Mouse (Mus musculus): ENCODE results near the gene 4930512M02Rik. TPM values are rescaled to one million over a fixed set of nuclear protein-coding genes. Genes with fewer than 3 reads are reported as not detected.
A peak's percentile ranks its signal among the peaks of the same experiment; 100 is the strongest.

The 4930512M02Rik gene
- polyA plus RNA-seq, 1 experiment from 2014 or later: not detected

GRCm38 (mm10) chr11:11570747-11571146 is 56.9 kb downstream of the 4930512M02Rik start:
- TF ChIP-seq CTCF (IDR thresholded peaks at IDR 0.05; ENCODE audit: low read depth) (no peak), EP300 (optimal IDR thresholded peaks at IDR 0.05) (no peak)
- H3K27ac ChIP-seq (replicated peaks): no peak overlapping the region
- H3K4me3 ChIP-seq (ENCODE audit: low read depth, low read length): no peak overlapping the region
- no peak overlapping the region for H3K9ac ChIP-seq (ENCODE audit: low read length)
- no peak overlapping the region for H3K4me2 ChIP-seq (replicated peaks; ENCODE audit: low read depth)
- no peaks in the 10 kb centered on the region for H3K9me3 ChIP-seq (ENCODE audit: control insufficient read depth, low read length)
- no peaks in the 10 kb centered on the region for H3K4me1 ChIP-seq (replicated peaks; ENCODE audit: control insufficient read depth, insufficient read depth)
- H3K36me3 ChIP-seq (ENCODE audit: control insufficient read depth, insufficient read depth, low read length): no peaks in the 10 kb centered on the region
- DNase-seq (ENCODE audit: low spot score) (no peak), ATAC-seq (ENCODE audit: low FRiP score, low TSS enrichment) (no peak)
- H3K27me3 ChIP-seq (ENCODE audit: control insufficient read depth, insufficient read depth, low read length): no peaks in the 10 kb centered on the region

GRCm38 (mm10) chr11:11569466-11570132 is 58.0 kb downstream of the 4930512M02Rik start:
- Histone ChIP-seq H3K27ac (replicated peaks) (no peak overlapping the region), H3K4me1 (replicated peaks; ENCODE audit: control insufficient read depth, insufficient read depth) (no peaks in the 10 kb centered on the region), H3K9ac (ENCODE audit: low read length) (no peak overlapping the region), H3K9me3 (ENCODE audit: control insufficient read depth, low read length) (no peaks in the 10 kb centered on the region), H3K27me3 (ENCODE audit: control insufficient read depth, insufficient read depth, low read length) (no peaks in the 10 kb centered on the region), H3K4me2 (replicated peaks; ENCODE audit: low read depth) (no peak overlapping the region), H3K36me3 (ENCODE audit: control insufficient read depth, insufficient read depth, low read length) (no peaks in the 10 kb centered on the region), H3K4me3 (ENCODE audit: low read depth, low read length) (no peak overlapping the region)
- no peak for DNase-seq (ENCODE audit: low spot score)
- WGBS: 52% methylated on average over 4 of the region's 4 CpGs
- no peak for ATAC-seq (ENCODE audit: low FRiP score, low TSS enrichment)
- TF ChIP-seq EP300 (optimal IDR thresholded peaks at IDR 0.05): no peak
- no peak for TF ChIP-seq CTCF (IDR thresholded peaks at IDR 0.05; ENCODE audit: low read depth)

- no peak overlapping the region for H3K9ac ChIP-seq (ENCODE audit: low read length)
- no peaks in the 10 kb centered on the region for H3K9me3 ChIP-seq (ENCODE audit: control insufficient read depth, low read length)
- no peaks in the 10 kb centered on the region for H3K36me3 ChIP-seq (ENCODE audit: control insufficient read depth, insufficient read depth, low read length)
- no peak overlapping the region for H3K4me3 ChIP-seq (ENCODE audit: low read depth, low read length)
- H3K27me3 ChIP-seq (ENCODE audit: control insufficient read depth, insufficient read depth, low read length): no peaks in the 10 kb centered on the region
- no peak overlapping the region for H3K27ac ChIP-seq (replicated peaks)
- 92% methylated on average over 2 of the region's 2 CpGs for WGBS
- DNase-seq (ENCODE audit: low spot score) (no peak), ATAC-seq (ENCODE audit: low FRiP score, low TSS enrichment) (no peak)
- H3K4me1 ChIP-seq (replicated peaks; ENCODE audit: control insufficient read depth, insufficient read depth): no peaks in the 10 kb centered on the region
- no peak for TF ChIP-seq CTCF (IDR thresholded peaks at IDR 0.05; ENCODE audit: low read depth)
- no peak for TF ChIP-seq EP300 (optimal IDR thresholded peaks at IDR 0.05)
- H3K4me2 ChIP-seq (replicated peaks; ENCODE audit: low read depth): no peak overlapping the region
These were observed 59.6 kb downstream of the 4930512M02Rik start for GRCm38 (mm10) chr11:11568033-11568432.

GRCm38 (mm10) chr11:11565146-11565820 is 62.4 kb downstream of the 4930512M02Rik start:
- H3K9me3 ChIP-seq (ENCODE audit: control insufficient read depth, low read length): no peaks in the 10 kb centered on the region
- H3K4me2 ChIP-seq (replicated peaks; ENCODE audit: low read depth): no peak overlapping the region
- DNase-seq (ENCODE audit: low spot score) (no peak), ATAC-seq (ENCODE audit: low FRiP score, low TSS enrichment) (no peak)
- 62% methylated on average over 6 of the region's 6 CpGs for WGBS
- H3K4me3 ChIP-seq (ENCODE audit: low read depth, low read length): no peak overlapping the region
- no peak overlapping the region for H3K27ac ChIP-seq (replicated peaks)
- TF ChIP-seq EP300 (optimal IDR thresholded peaks at IDR 0.05) (no peak), CTCF (IDR thresholded peaks at IDR 0.05; ENCODE audit: low read depth) (no peak)
- H3K27me3 ChIP-seq (ENCODE audit: control insufficient read depth, insufficient read depth, low read length): no peaks in the 10 kb centered on the region
- no peak overlapping the region for H3K9ac ChIP-seq (ENCODE audit: low read length)
- no peaks in the 10 kb centered on the region for H3K4me1 ChIP-seq (replicated peaks; ENCODE audit: control insufficient read depth, insufficient read depth)
- H3K36me3 ChIP-seq (ENCODE audit: control insufficient read depth, insufficient read depth, low read length): no peaks in the 10 kb centered on the region

- 66% methylated on average over 7 of the region's 7 CpGs for WGBS
- DNase-seq (ENCODE audit: low spot score): no peak
- no peak for ATAC-seq (ENCODE audit: low FRiP score, low TSS enrichment)
- Histone ChIP-seq H3K36me3 (ENCODE audit: control insufficient read depth, insufficient read depth, low read length) (no peaks in the 10 kb centered on the region), H3K4me2 (replicated peaks; ENCODE audit: low read depth) (no peak overlapping the region), H3K27me3 (ENCODE audit: control insufficient read depth, insufficient read depth, low read length) (no peaks in the 10 kb centered on the region), H3K9ac (ENCODE audit: low read length) (no peak overlapping the region), H3K4me1 (replicated peaks; ENCODE audit: control insufficient read depth, insufficient read depth) (no peaks in the 10 kb centered on the region), H3K9me3 (ENCODE audit: control insufficient read depth, low read length) (no peaks in the 10 kb centered on the region), H3K4me3 (ENCODE audit: low read depth, low read length) (no peak overlapping the region), H3K27ac (replicated peaks) (no peak overlapping the region)
- TF ChIP-seq EP300 (optimal IDR thresholded peaks at IDR 0.05) (no peak), CTCF (IDR thresholded peaks at IDR 0.05; ENCODE audit: low read depth) (0 out of 2 replicates have a peak, but pooled peaks have one; percentile 3)
These were observed 63.2 kb downstream of the 4930512M02Rik start for GRCm38 (mm10) chr11:11564266-11565044.

Data from stomach, postnatal 0 days (tissue).